Mouse (Mus musculus): ENCODE data around the gene Cd52. TPM values are rescaled to one million over a fixed set of nuclear protein-coding genes. Genes with fewer than 3 reads are reported as not detected.

The Cd52 gene
- polyA plus RNA-seq, 1 experiment from 2014 or later = 20.3 TPM

GRCm38 (mm10) chr4:134060135-134060865, 34.6 kb downstream of the Cd52 start, which contains the start of gene Crybg2:
TSS of gene Crybg2 (plus strand) at chr4:134060815.
- ATAC-seq (ENCODE audit: low FRiP score, low TSS enrichment) = no peak
- 53% methylated on average over 28 of the region's 28 CpGs for WGBS
- no peaks in the 10 kb centered on the region for H3K9me3 ChIP-seq (ENCODE audit: control insufficient read depth, low read length)
- H3K4me3 ChIP-seq (ENCODE audit: low read depth, low read length) = no peak within 1 kb of the TSS
- peak; percentile 52 for DNase-seq (ENCODE audit: low spot score)
- 0 out of 2 replicates have a peak, but pooled peaks cover 3% of the 10 kb centered on the region for H3K4me1 ChIP-seq (replicated peaks; ENCODE audit: control insufficient read depth, insufficient read depth)
- peak within 1 kb of the TSS; percentile 56 for H3K27ac ChIP-seq (replicated peaks)
- H3K4me2 ChIP-seq (replicated peaks; ENCODE audit: low read depth) = no peak within 1 kb of the TSS
- H3K36me3 ChIP-seq (ENCODE audit: control insufficient read depth, insufficient read depth, low read length) = no peaks in the 10 kb centered on the region
- H3K27me3 ChIP-seq (ENCODE audit: control insufficient read depth, insufficient read depth, low read length) = no peaks in the 10 kb centered on the region; the same call in 1 of the 2 replicates
- H3K9ac ChIP-seq (ENCODE audit: low read length) = no peak within 1 kb of the TSS
- no peak for TF ChIP-seq CTCF (IDR thresholded peaks at IDR 0.05; ENCODE audit: low read depth)
- no peak for TF ChIP-seq EP300 (optimal IDR thresholded peaks at IDR 0.05)

- H3K9me3 ChIP-seq (ENCODE audit: control insufficient read depth, low read length) = no peaks in the 10 kb centered on the region
- WGBS = 85% methylated on average over 6 of the region's 6 CpGs
- DNase-seq (ENCODE audit: low spot score) (no peak), ATAC-seq (ENCODE audit: low FRiP score, low TSS enrichment) (no peak)
- no peaks in the 10 kb centered on the region; the same call in 1 of the 2 replicates for H3K27me3 ChIP-seq (ENCODE audit: control insufficient read depth, insufficient read depth, low read length)
- no peak overlapping the region for H3K4me2 ChIP-seq (replicated peaks; ENCODE audit: low read depth)
- H3K36me3 ChIP-seq (ENCODE audit: control insufficient read depth, insufficient read depth, low read length) = no peaks in the 10 kb centered on the region
- no peak overlapping the region for H3K27ac ChIP-seq (replicated peaks)
- no peak overlapping the region for H3K4me3 ChIP-seq (ENCODE audit: low read depth, low read length)
- H3K4me1 ChIP-seq (replicated peaks; ENCODE audit: control insufficient read depth, insufficient read depth) = no peaks in the 10 kb centered on the region
- H3K9ac ChIP-seq (ENCODE audit: low read length) = no peak overlapping the region
- TF ChIP-seq CTCF (IDR thresholded peaks at IDR 0.05; ENCODE audit: low read depth) (no peak), EP300 (optimal IDR thresholded peaks at IDR 0.05) (no peak)
Measured at GRCm38 (mm10) chr4:134058908-134059307, 36.0 kb downstream of the Cd52 start.

- Histone ChIP-seq H3K36me3 (ENCODE audit: control insufficient read depth, insufficient read depth, low read length) (no peaks in the 10 kb centered on the region), H3K27ac (replicated peaks) (no peak overlapping the region), H3K4me2 (replicated peaks; ENCODE audit: low read depth) (peak overlapping the region; percentile 11; the same call in 1 of the 2 replicates), H3K9ac (ENCODE audit: low read length) (no peak overlapping the region), H3K9me3 (ENCODE audit: control insufficient read depth, low read length) (no peaks in the 10 kb centered on the region), H3K27me3 (ENCODE audit: control insufficient read depth, insufficient read depth, low read length) (no peaks in the 10 kb centered on the region; the same call in 1 of the 2 replicates), H3K4me3 (ENCODE audit: low read depth, low read length) (no peak overlapping the region), H3K4me1 (replicated peaks; ENCODE audit: control insufficient read depth, insufficient read depth) (no peaks in the 10 kb centered on the region)
- 27% methylated on average over 14 of the region's 14 CpGs for WGBS
- DNase-seq (ENCODE audit: low spot score) = no peak
- no peak for ATAC-seq (ENCODE audit: low FRiP score, low TSS enrichment)
- TF ChIP-seq CTCF (IDR thresholded peaks at IDR 0.05; ENCODE audit: low read depth) (no peak), EP300 (optimal IDR thresholded peaks at IDR 0.05) (no peak)
Measured at GRCm38 (mm10) chr4:134058166-134058715, 36.6 kb downstream of the Cd52 start.

GRCm38 (mm10) chr4:134053538-134053937, 41.3 kb downstream of the Cd52 start, which contains the start of gene Zfp683:
TSS of gene Zfp683 (plus strand) at chr4:134053838.
- no peak for ATAC-seq (ENCODE audit: low FRiP score, low TSS enrichment)

GRCm38 (mm10) chr4:134052560-134052959, 42.3 kb downstream of the Cd52 start:
- WGBS = 29% methylated on average over 8 of the region's 8 CpGs

More at GRCm38 (mm10) chr4:134053538-134053937, 41.3 kb downstream of the Cd52 start, which contains the start of gene Zfp683:
- DNase-seq (ENCODE audit: low spot score) = no peak
- Histone ChIP-seq H3K36me3 (ENCODE audit: control insufficient read depth, insufficient read depth, low read length) (no peaks in the 10 kb centered on the region), H3K27me3 (ENCODE audit: control insufficient read depth, insufficient read depth, low read length) (no peaks in the 10 kb centered on the region), H3K4me1 (replicated peaks; ENCODE audit: control insufficient read depth, insufficient read depth) (no peaks in the 10 kb centered on the region), H3K27ac (replicated peaks) (no peak within 1 kb of the TSS), H3K4me2 (replicated peaks; ENCODE audit: low read depth) (no peak within 1 kb of the TSS), H3K9ac (ENCODE audit: low read length) (no peak within 1 kb of the TSS), H3K4me3 (ENCODE audit: low read depth, low read length) (no peak within 1 kb of the TSS), H3K9me3 (ENCODE audit: control insufficient read depth, low read length) (no peaks in the 10 kb centered on the region)
- WGBS = 89% methylated on average over 3 of the region's 3 CpGs
- TF ChIP-seq CTCF (IDR thresholded peaks at IDR 0.05; ENCODE audit: low read depth) (no peak), EP300 (optimal IDR thresholded peaks at IDR 0.05) (no peak)

GRCm38 (mm10) chr4:134051912-134052311, 43.0 kb downstream of the Cd52 start:
- TF ChIP-seq EP300 (optimal IDR thresholded peaks at IDR 0.05) (no peak), CTCF (IDR thresholded peaks at IDR 0.05; ENCODE audit: low read depth) (no peak)
- Histone ChIP-seq H3K36me3 (ENCODE audit: control insufficient read depth, insufficient read depth, low read length) (no peaks in the 10 kb centered on the region), H3K4me1 (replicated peaks; ENCODE audit: control insufficient read depth, insufficient read depth) (no peaks in the 10 kb centered on the region), H3K9me3 (ENCODE audit: control insufficient read depth, low read length) (no peaks in the 10 kb centered on the region), H3K4me3 (ENCODE audit: low read depth, low read length) (no peak overlapping the region), H3K27ac (replicated peaks) (no peak overlapping the region), H3K9ac (ENCODE audit: low read length) (no peak overlapping the region), H3K27me3 (ENCODE audit: control insufficient read depth, insufficient read depth, low read length) (no peaks in the 10 kb centered on the region), H3K4me2 (replicated peaks; ENCODE audit: low read depth) (no peak overlapping the region)
- DNase-seq (ENCODE audit: low spot score) = no peak
- WGBS = 75% methylated on average over 5 of the region's 5 CpGs
- no peak for ATAC-seq (ENCODE audit: low FRiP score, low TSS enrichment)

More at GRCm38 (mm10) chr4:134052560-134052959, 42.3 kb downstream of the Cd52 start:
- no peak overlapping the region for H3K4me2 ChIP-seq (replicated peaks; ENCODE audit: low read depth)
- no peaks in the 10 kb centered on the region for H3K36me3 ChIP-seq (ENCODE audit: control insufficient read depth, insufficient read depth, low read length)
- no peak overlapping the region for H3K9ac ChIP-seq (ENCODE audit: low read length)
- no peaks in the 10 kb centered on the region for H3K27me3 ChIP-seq (ENCODE audit: control insufficient read depth, insufficient read depth, low read length)
- H3K9me3 ChIP-seq (ENCODE audit: control insufficient read depth, low read length) = no peaks in the 10 kb centered on the region
- TF ChIP-seq EP300 (optimal IDR thresholded peaks at IDR 0.05) = no peak
- no peak for TF ChIP-seq CTCF (IDR thresholded peaks at IDR 0.05; ENCODE audit: low read depth)
- peak; percentile 36 for DNase-seq (ENCODE audit: low spot score)
- no peaks in the 10 kb centered on the region for H3K4me1 ChIP-seq (replicated peaks; ENCODE audit: control insufficient read depth, insufficient read depth)
- H3K4me3 ChIP-seq (ENCODE audit: low read depth, low read length) = no peak overlapping the region
- H3K27ac ChIP-seq (replicated peaks) = no peak overlapping the region
- no peak for ATAC-seq (ENCODE audit: low FRiP score, low TSS enrichment)

All from stomach, postnatal 0 days (tissue).